Mouse (Mus musculus): ENCODE measurements around the gene Epha8. TPM values are rescaled to one million over a fixed set of nuclear protein-coding genes. Genes with fewer than 3 reads are reported as not detected.

The Epha8 gene
- polyA plus RNA-seq, 1 experiment, result not detected

DNA sequence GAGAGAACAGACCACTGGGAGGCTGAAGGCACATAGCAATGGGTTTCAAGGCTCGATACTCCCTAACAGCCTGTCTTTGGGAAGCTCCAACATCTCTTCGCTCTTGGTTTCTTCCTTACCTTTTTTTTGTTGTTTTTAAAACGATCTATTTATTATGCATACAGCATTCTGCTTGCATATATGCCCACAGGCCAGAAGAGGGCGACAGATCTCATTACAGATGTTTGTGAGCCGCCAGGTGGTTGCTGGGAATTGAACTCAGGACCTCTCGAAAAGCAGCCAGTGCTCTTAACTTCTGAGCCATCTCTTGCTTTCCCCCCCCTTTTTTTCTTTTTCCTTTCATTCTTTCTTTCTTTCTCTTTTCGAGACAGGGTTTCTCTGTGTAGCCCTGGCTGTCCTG, 57.5 kb downstream of the Epha8 start:
- H3K27me3 ChIP-seq (ENCODE audit: control insufficient read depth, insufficient read depth, insufficient read length), result peaks cover 39% of the 10 kb centered on the region
- H3K36me3 ChIP-seq (ENCODE audit: control insufficient read depth, insufficient read depth), result no peaks in the 10 kb centered on the region
- TF ChIP-seq POLR2A (IDR thresholded peaks at IDR 0.05; ENCODE audit: insufficient read length, low read depth) (no peak), TCF12 (IDR thresholded peaks at IDR 0.05; ENCODE audit: insufficient read depth, poor library complexity, severe bottlenecking) (no peak), TCF3 (IDR thresholded peaks at IDR 0.05; ENCODE audit: insufficient read length, low read depth) (no peak), POLR2AphosphoS2 (IDR thresholded peaks at IDR 0.05; ENCODE audit: insufficient read length, low read depth) (no peak), MYOD1 (IDR thresholded peaks at IDR 0.05; ENCODE audit: control insufficient read depth in 1 of 3, insufficient read length in 2 of 3, low read depth in 2 of 3) (no peak), E2F4 (IDR thresholded peaks at IDR 0.05; ENCODE audit: insufficient read depth) (no peak), MAX (IDR thresholded peaks at IDR 0.05; ENCODE audit: low read depth) (no peak), USF1 (IDR thresholded peaks at IDR 0.05; ENCODE audit: low read depth) (no peak)
- no peaks in the 10 kb centered on the region for H3K79me2 ChIP-seq (ENCODE audit: control insufficient read depth, insufficient read depth)
- H3K4me2 ChIP-seq (ENCODE audit: low read depth), result no peak overlapping the region
- H3K4me3 ChIP-seq, result no peak overlapping the region
- H3ac ChIP-seq (ENCODE audit: control insufficient read depth, insufficient read length), result no peak overlapping the region

DNA sequence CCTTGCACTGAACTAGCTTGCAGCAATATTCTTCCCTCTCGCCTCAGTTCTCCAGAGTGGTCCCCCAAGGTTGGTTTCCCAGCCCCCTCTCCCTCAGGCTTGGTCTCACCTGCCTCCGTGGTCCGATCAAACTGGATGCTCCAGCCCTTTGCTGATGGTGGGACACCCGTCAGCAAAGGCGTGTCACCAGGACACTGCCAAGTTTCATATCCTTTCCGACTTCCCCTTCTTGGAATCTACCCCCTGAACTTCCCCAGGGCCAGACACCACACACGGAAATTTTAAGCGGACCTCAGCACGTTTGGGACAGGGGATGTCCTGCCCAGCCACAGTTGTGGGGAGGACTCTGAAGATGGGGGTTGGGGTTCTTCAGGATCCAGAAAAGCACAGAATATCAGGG, 58.0 kb downstream of the Epha8 start, which contains the start of gene C1qa:
Gene C1qa, minus strand, starts transcription at position 167 of the 400 bp plus-strand sequence.
- Histone ChIP-seq H3K4me3 (no peak within 1 kb of the TSS), H3K36me3 (ENCODE audit: control insufficient read depth, insufficient read depth) (no peaks in the 10 kb centered on the region), H3K79me2 (ENCODE audit: control insufficient read depth, insufficient read depth) (no peaks in the 10 kb centered on the region), H3K4me2 (ENCODE audit: low read depth) (no peak within 1 kb of the TSS), H3K27me3 (ENCODE audit: control insufficient read depth, insufficient read depth, insufficient read length) (peaks cover 38% of the 10 kb centered on the region), H3ac (ENCODE audit: control insufficient read depth, insufficient read length) (no peak within 1 kb of the TSS)
- TF ChIP-seq MYOD1 (IDR thresholded peaks at IDR 0.05; ENCODE audit: control insufficient read depth in 1 of 3, insufficient read length in 2 of 3, low read depth in 2 of 3) (no peak), POLR2AphosphoS2 (IDR thresholded peaks at IDR 0.05; ENCODE audit: insufficient read length, low read depth) (no peak), TCF3 (IDR thresholded peaks at IDR 0.05; ENCODE audit: insufficient read length, low read depth) (no peak), CEBPB (IDR thresholded peaks at IDR 0.05; ENCODE audit: insufficient read depth, poor library complexity, severe bottlenecking) (no peak), SRF (IDR thresholded peaks at IDR 0.05; ENCODE audit: control insufficient read depth, insufficient read length, low read depth) (no peak), MAX (IDR thresholded peaks at IDR 0.05; ENCODE audit: low read depth) (no peak), POLR2A (IDR thresholded peaks at IDR 0.05; ENCODE audit: insufficient read length, low read depth) (no peak)

DNA sequence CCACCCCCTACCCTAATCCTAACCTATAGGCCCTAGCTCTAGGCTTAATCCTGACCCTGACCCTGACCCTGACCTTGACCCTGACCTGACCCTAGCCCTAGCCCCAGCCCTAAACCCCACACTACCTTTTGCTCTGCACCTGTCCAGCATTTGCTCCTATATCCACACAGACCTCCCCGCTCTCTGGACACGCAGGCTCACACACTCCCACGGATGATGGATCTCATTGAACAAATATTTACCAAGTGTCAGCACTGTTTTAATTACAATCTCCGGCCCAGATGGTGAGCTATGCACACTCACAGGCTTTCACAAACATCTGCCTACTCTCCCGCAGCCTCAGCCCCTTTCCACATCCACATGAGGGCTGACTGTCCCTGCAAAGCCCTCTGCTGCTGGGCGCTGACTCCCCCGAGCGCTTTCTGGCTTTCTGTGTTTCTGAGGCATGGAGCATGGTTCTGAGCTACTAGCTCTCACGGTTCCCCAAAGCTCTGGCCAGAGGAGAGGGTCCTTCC, 58.5 kb downstream of the Epha8 start:
- Histone ChIP-seq H3K4me2 (ENCODE audit: low read depth) (no peak overlapping the region), H3K36me3 (ENCODE audit: control insufficient read depth, insufficient read depth) (no peaks in the 10 kb centered on the region), H3K79me2 (ENCODE audit: control insufficient read depth, insufficient read depth) (no peaks in the 10 kb centered on the region), H3ac (ENCODE audit: control insufficient read depth, insufficient read length) (no peak overlapping the region), H3K4me3 (no peak overlapping the region), H3K27me3 (ENCODE audit: control insufficient read depth, insufficient read depth, insufficient read length) (peaks cover 40% of the 10 kb centered on the region)
- no peak for TF ChIP-seq POLR2AphosphoS2 (IDR thresholded peaks at IDR 0.05; ENCODE audit: insufficient read length, low read depth)
- TF ChIP-seq TCF12 (IDR thresholded peaks at IDR 0.05; ENCODE audit: insufficient read depth, poor library complexity, severe bottlenecking), result no peak
- no peak for TF ChIP-seq MYOG (IDR thresholded peaks at IDR 0.05; ENCODE audit: control insufficient read depth in 1 of 3, insufficient read depth in 1 of 3, insufficient read length in 2 of 3, low read depth in 2 of 3)

DNA sequence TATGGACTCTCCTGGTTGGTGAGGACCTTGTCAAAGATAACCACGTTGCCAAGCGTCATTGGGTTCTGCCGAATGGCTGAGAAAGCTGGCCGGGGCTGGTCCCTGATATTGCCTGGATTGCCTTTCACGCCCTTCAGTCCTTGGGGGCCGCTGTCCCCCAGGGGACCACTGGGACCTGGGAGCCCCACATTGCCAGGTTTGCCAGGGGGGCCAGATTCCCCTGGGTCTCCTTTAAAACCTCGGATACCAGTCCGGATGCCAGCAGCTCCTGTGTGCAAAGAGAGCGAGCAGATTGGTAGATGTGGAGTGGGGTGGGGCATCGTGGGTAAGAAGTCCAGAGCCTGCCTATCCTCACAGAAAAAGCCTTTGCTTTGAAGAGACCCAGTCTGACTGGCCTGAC, 60.2 kb downstream of the Epha8 start:
- Histone ChIP-seq H3K79me2 (ENCODE audit: control insufficient read depth, insufficient read depth) (no peaks in the 10 kb centered on the region), H3ac (ENCODE audit: control insufficient read depth, insufficient read length) (no peak overlapping the region), H3K4me2 (ENCODE audit: low read depth) (no peak overlapping the region), H3K36me3 (ENCODE audit: control insufficient read depth, insufficient read depth) (no peaks in the 10 kb centered on the region), H3K27me3 (ENCODE audit: control insufficient read depth, insufficient read depth, insufficient read length) (peaks cover 56% of the 10 kb centered on the region), H3K4me3 (no peak overlapping the region)
- TF ChIP-seq E2F4 (IDR thresholded peaks at IDR 0.05; ENCODE audit: insufficient read depth) (no peak), POLR2AphosphoS2 (IDR thresholded peaks at IDR 0.05; ENCODE audit: insufficient read length, low read depth) (no peak), MYOD1 (IDR thresholded peaks at IDR 0.05; ENCODE audit: control insufficient read depth in 1 of 3, insufficient read length in 2 of 3, low read depth in 2 of 3) (no peak), TCF12 (IDR thresholded peaks at IDR 0.05; ENCODE audit: insufficient read depth, poor library complexity, severe bottlenecking) (no peak), TCF3 (IDR thresholded peaks at IDR 0.05; ENCODE audit: insufficient read length, low read depth) (no peak), USF1 (IDR thresholded peaks at IDR 0.05; ENCODE audit: low read depth) (no peak), SRF (IDR thresholded peaks at IDR 0.05; ENCODE audit: control insufficient read depth, insufficient read length, low read depth) (no peak)

DNA sequence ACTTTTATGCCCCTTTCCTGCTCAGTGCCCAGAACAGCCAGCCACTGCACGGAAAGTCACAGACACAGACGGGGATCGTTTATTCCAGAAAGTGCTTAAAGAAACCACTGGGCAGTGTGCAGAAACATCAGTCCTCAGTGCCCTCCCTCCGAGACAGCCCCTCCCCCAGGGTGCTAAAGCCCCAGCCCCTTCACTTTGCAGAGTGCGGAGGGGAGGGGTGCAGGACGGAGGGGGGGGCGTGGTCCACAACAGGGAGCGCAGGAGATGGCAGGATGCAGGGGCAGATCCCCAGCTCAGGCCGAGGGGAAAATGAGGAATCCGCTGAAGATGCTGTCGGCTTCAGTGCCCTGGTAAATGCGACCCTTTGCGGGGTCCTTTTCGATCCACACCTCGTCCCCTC, 60.8 kb downstream of the Epha8 start:
- TF ChIP-seq TCF12 (IDR thresholded peaks at IDR 0.05; ENCODE audit: insufficient read depth, poor library complexity, severe bottlenecking) (no peak), TCF3 (IDR thresholded peaks at IDR 0.05; ENCODE audit: insufficient read length, low read depth) (no peak), SRF (IDR thresholded peaks at IDR 0.05; ENCODE audit: control insufficient read depth, insufficient read length, low read depth) (no peak), MAX (IDR thresholded peaks at IDR 0.05; ENCODE audit: low read depth) (no peak), POLR2AphosphoS2 (IDR thresholded peaks at IDR 0.05; ENCODE audit: insufficient read length, low read depth) (no peak), MYOD1 (IDR thresholded peaks at IDR 0.05; ENCODE audit: control insufficient read depth in 1 of 3, insufficient read length in 2 of 3, low read depth in 2 of 3) (no peak), MYOG (IDR thresholded peaks at IDR 0.05; ENCODE audit: control insufficient read depth in 1 of 3, insufficient read depth in 1 of 3, insufficient read length in 2 of 3, low read depth in 2 of 3) (no peak), USF1 (IDR thresholded peaks at IDR 0.05; ENCODE audit: low read depth) (no peak), POLR2A (IDR thresholded peaks at IDR 0.05; ENCODE audit: insufficient read length, low read depth) (no peak), REST (IDR thresholded peaks at IDR 0.05; ENCODE audit: insufficient read depth, insufficient read length) (no peak), E2F4 (IDR thresholded peaks at IDR 0.05; ENCODE audit: insufficient read depth) (no peak), CEBPB (IDR thresholded peaks at IDR 0.05; ENCODE audit: insufficient read depth, poor library complexity, severe bottlenecking) (no peak)
- Histone ChIP-seq H3K36me3 (ENCODE audit: control insufficient read depth, insufficient read depth) (no peaks in the 10 kb centered on the region), H3ac (ENCODE audit: control insufficient read depth, insufficient read length) (no peak overlapping the region), H3K79me2 (ENCODE audit: control insufficient read depth, insufficient read depth) (no peaks in the 10 kb centered on the region), H3K4me2 (ENCODE audit: low read depth) (no peak overlapping the region), H3K4me3 (no peak overlapping the region), H3K27me3 (ENCODE audit: control insufficient read depth, insufficient read depth, insufficient read length) (peaks cover 61% of the 10 kb centered on the region)
